Mouse (Mus musculus) limb, embryonic 15.5 days (tissue): ENCODE data around the gene A530016L24Rik. TPM values are rescaled to one million over a fixed set of nuclear protein-coding genes. Genes with fewer than 3 reads are reported as not detected.
A peak's percentile ranks its signal among the peaks of the same experiment; 100 is the strongest.

ENCODE experiments used
- ATAC-seq: fragments of 200-750 bp; cut with Nextera tagmentation; 2 replicates; pipeline ENCODE4 v1.8.0; 2017; ENCODE audit warnings: low read depth, moderate TSS enrichment; ENCODE audit not compliant: insufficient number of reproducible peaks, low FRiP score, low TSS enrichment
- H3K27ac ChIP-seq: fragments of 300-500 bp; sonication (generic); 2 replicates; pipeline ENCODE4 v1.5.1; 2015; ENCODE audit warnings: moderate library complexity, mild to moderate bottlenecking, inconsistent platforms
- H3K27me3 ChIP-seq: fragments of 300-500 bp; sonication (generic); 2 replicates; pipeline ENCODE4 v1.6.1; 2015; ENCODE audit warnings: inconsistent platforms
- H3K36me3 ChIP-seq: fragments of 300-500 bp; sonication (generic); 2 replicates; pipeline ENCODE4 v1.6.1; 2015; ENCODE audit warnings: inconsistent platforms
- H3K4me1 ChIP-seq: fragments of 300-500 bp; sonication (generic); 2 replicates; pipeline ENCODE4 v1.6.1; 2015; ENCODE audit warnings: inconsistent platforms
- H3K4me2 ChIP-seq: fragments of 300-500 bp; sonication (generic); 2 replicates; pipeline ENCODE4 v1.6.1; 2015; ENCODE audit warnings: mild to moderate bottlenecking, inconsistent platforms
- H3K4me3 ChIP-seq: fragments of 300-500 bp; sonication (generic); 2 replicates; pipeline ENCODE4 v1.5.1; 2015; ENCODE audit warnings: mild to moderate bottlenecking, inconsistent platforms
- H3K9ac ChIP-seq: fragments of 300-500 bp; sonication (generic); 2 replicates; pipeline ENCODE4 v1.6.1; 2015; ENCODE audit warnings: inconsistent platforms
- H3K9me3 ChIP-seq: fragments of 300-500 bp; sonication (generic); 2 replicates; pipeline ENCODE4 v1.6.1; 2016; ENCODE audit warnings: inconsistent platforms
- WGBS: fragments of 180-500 bp; shearing (Covaris S2); methylation state at CpG from one replicate; pipeline ENCODE4 v1.1.7; 2015; 5-methylcytosine and 5-hydroxymethylcytosine counted together
- polyA plus RNA-seq: library from polyadenylated mRNA; unstranded; fragments of >200 nt; fragmentation: Nextera tagmentation; extraction: Ambion mirVana; gene quantifications from 2 replicates; pipeline ENCODE4 v1.2.1, GENCODE M21; 2015

Gene A530016L24Rik
- polyA plus RNA-seq, 1 experiment from 2014 or later, result 0.50 TPM

GRCm38 (mm10) chr12:112539466-112539965, 50.3 kb downstream of the A530016L24Rik start:
- H3K4me3 ChIP-seq, result no peak overlapping the region
- no peak overlapping the region for H3K27ac ChIP-seq

GRCm38 (mm10) chr12:112540321-112540720, 51.1 kb downstream of the A530016L24Rik start:
- H3K4me3 ChIP-seq, result no peak overlapping the region
- H3K4me1 ChIP-seq, result 0 out of 2 replicates have a peak, but pooled peaks cover 3% of the 10 kb centered on the region
- WGBS, result 85% methylated on average over 12 of the region's 12 CpGs
- no peak for ATAC-seq
- H3K27ac ChIP-seq, result no peak overlapping the region
- no peaks in the 10 kb centered on the region for H3K36me3 ChIP-seq
- no peaks in the 10 kb centered on the region for H3K27me3 ChIP-seq
- H3K9ac ChIP-seq, result no peak overlapping the region
- H3K4me2 ChIP-seq, result no peak overlapping the region
- no peaks in the 10 kb centered on the region for H3K9me3 ChIP-seq

More at GRCm38 (mm10) chr12:112539466-112539965, 50.3 kb downstream of the A530016L24Rik start:
- H3K9me3 ChIP-seq, result no peaks in the 10 kb centered on the region
- ATAC-seq, result no peak
- H3K4me1 ChIP-seq, result 0 out of 2 replicates have a peak, but pooled peaks cover 3% of the 10 kb centered on the region
- no peak overlapping the region for H3K9ac ChIP-seq
- 86% methylated on average over 7 of the region's 7 CpGs for WGBS
- no peaks in the 10 kb centered on the region for H3K36me3 ChIP-seq
- no peak overlapping the region for H3K4me2 ChIP-seq
- no peaks in the 10 kb centered on the region for H3K27me3 ChIP-seq

- no peak for ATAC-seq
- H3K4me1 ChIP-seq, result 0 out of 2 replicates have a peak, but pooled peaks cover 3% of the 10 kb centered on the region
- H3K36me3 ChIP-seq, result no peaks in the 10 kb centered on the region
- H3K9ac ChIP-seq, result no peak overlapping the region
- H3K4me2 ChIP-seq, result no peak overlapping the region
- H3K9me3 ChIP-seq, result no peaks in the 10 kb centered on the region
- no peak overlapping the region for H3K27ac ChIP-seq
- 77% methylated on average over 8 of the region's 8 CpGs for WGBS
- H3K4me3 ChIP-seq, result no peak overlapping the region
- H3K27me3 ChIP-seq, result no peaks in the 10 kb centered on the region
Observed at GRCm38 (mm10) chr12:112541483-112542091, 52.3 kb downstream of the A530016L24Rik start.

GRCm38 (mm10) chr12:112542257-112542919, 53.1 kb downstream of the A530016L24Rik start:
- no peak overlapping the region for H3K27ac ChIP-seq
- H3K4me3 ChIP-seq, result no peak overlapping the region
- no peaks in the 10 kb centered on the region for H3K27me3 ChIP-seq
- H3K36me3 ChIP-seq, result no peaks in the 10 kb centered on the region
- no peak for ATAC-seq
- 61% methylated on average over 13 of the region's 13 CpGs for WGBS
- no peak overlapping the region for H3K9ac ChIP-seq
- H3K4me2 ChIP-seq, result no peak overlapping the region
- no peaks in the 10 kb centered on the region for H3K9me3 ChIP-seq
- 0 out of 2 replicates have a peak, but pooled peaks cover 3% of the 10 kb centered on the region for H3K4me1 ChIP-seq

GRCm38 (mm10) chr12:112542920-112543300, 53.7 kb downstream of the A530016L24Rik start:
- no peak overlapping the region for H3K9ac ChIP-seq
- no peaks in the 10 kb centered on the region for H3K36me3 ChIP-seq
- no peaks in the 10 kb centered on the region for H3K9me3 ChIP-seq
- 4% methylated on average over 11 of the region's 11 CpGs for WGBS
- H3K27ac ChIP-seq, result no peak overlapping the region
- H3K27me3 ChIP-seq, result no peaks in the 10 kb centered on the region
- no peak for ATAC-seq
- H3K4me3 ChIP-seq, result no peak overlapping the region
- no peak overlapping the region for H3K4me2 ChIP-seq
- H3K4me1 ChIP-seq, result 0 out of 2 replicates have a peak, but pooled peaks cover 3% of the 10 kb centered on the region

GRCm38 (mm10) chr12:112543941-112544340, 54.7 kb downstream of the A530016L24Rik start:
- WGBS, result 63% methylated on average over 9 of the region's 9 CpGs
- H3K4me3 ChIP-seq, result no peak overlapping the region
- H3K27ac ChIP-seq, result no peak overlapping the region
- H3K9ac ChIP-seq, result no peak overlapping the region
- H3K36me3 ChIP-seq, result no peaks in the 10 kb centered on the region
- no peaks in the 10 kb centered on the region for H3K27me3 ChIP-seq
- 0 out of 2 replicates have a peak, but pooled peaks cover 3% of the 10 kb centered on the region for H3K4me1 ChIP-seq
- H3K9me3 ChIP-seq, result no peaks in the 10 kb centered on the region
- no peak for ATAC-seq
- H3K4me2 ChIP-seq, result no peak overlapping the region

GRCm38 (mm10) chr12:112544946-112545701, 55.9 kb downstream of the A530016L24Rik start:
- Histone ChIP-seq H3K36me3 (no peaks in the 10 kb centered on the region), H3K9me3 (no peaks in the 10 kb centered on the region), H3K27ac (no peak overlapping the region), H3K4me3 (no peak overlapping the region), H3K27me3 (no peaks in the 10 kb centered on the region), H3K9ac (no peak overlapping the region), H3K4me2 (no peak overlapping the region), H3K4me1 (0 out of 2 replicates have a peak, but pooled peaks cover 3% of the 10 kb centered on the region)
- 0 out of 2 replicates have a peak, but pooled peaks have one; percentile 31 for ATAC-seq
- 39% methylated on average over 12 of the region's 12 CpGs for WGBS

GRCm38 (mm10) chr12:112546110-112546509, 56.9 kb downstream of the A530016L24Rik start:
- Histone ChIP-seq H3K27ac (no peak overlapping the region), H3K4me1 (0 out of 2 replicates have a peak, but pooled peaks cover 3% of the 10 kb centered on the region), H3K4me3 (no peak overlapping the region), H3K9ac (no peak overlapping the region), H3K36me3 (no peaks in the 10 kb centered on the region), H3K9me3 (no peaks in the 10 kb centered on the region), H3K4me2 (no peak overlapping the region), H3K27me3 (no peaks in the 10 kb centered on the region)
- WGBS, result 87% methylated on average over 8 of the region's 8 CpGs
- no peak for ATAC-seq

GRCm38 (mm10) chr12:112549287-112549686, 60.0 kb downstream of the A530016L24Rik start:
- Histone ChIP-seq H3K27me3 (no peaks in the 10 kb centered on the region), H3K4me2 (no peak overlapping the region), H3K27ac (no peak overlapping the region), H3K4me3 (no peak overlapping the region), H3K4me1 (peaks cover 3% of the 10 kb centered on the region; the same call in 1 of the 2 replicates), H3K36me3 (no peaks in the 10 kb centered on the region), H3K9me3 (no peaks in the 10 kb centered on the region), H3K9ac (no peak overlapping the region)
- no peak for ATAC-seq
- WGBS, result 97% methylated on average over 1 of the region's 1 CpGs
